Mouse (Mus musculus): ENCODE results near the gene Sprr3. TPM values are rescaled to one million over a fixed set of nuclear protein-coding genes. Genes with fewer than 3 reads are reported as not detected.

Gene Sprr3
- total RNA-seq, 2 experiments from 2014 or later, result not detected

Other genes with a start within 250 kb of the Sprr3 start
- gene Sprr2a1, start 242.9 kb downstream of the Sprr3 start, total RNA-seq (2021), result not detected
- gene Sprr2a2, start 242.8 kb downstream of the Sprr3 start, total RNA-seq (2021), result not detected
- not detected for gene Sprr2a3, start 173.3 kb downstream of the Sprr3 start, total RNA-seq (2021)
- not detected for gene Sprr2b, start 142.1 kb downstream of the Sprr3 start, total RNA-seq (2021)
- not detected for gene Sprr2d, start 119.6 kb downstream of the Sprr3 start, total RNA-seq (2021)
- gene Sprr2e, start 106.6 kb downstream of the Sprr3 start, total RNA-seq (2021), result not detected
- gene Sprr2f, start 93.5 kb downstream of the Sprr3 start, total RNA-seq (2021), result not detected
- not detected for gene Sprr2h, start 73.0 kb downstream of the Sprr3 start, total RNA-seq (2021)
- not detected for gene Sprr2i, start 50.7 kb downstream of the Sprr3 start, total RNA-seq (2021)
- gene Sprr2j-ps, start 40.6 kb downstream of the Sprr3 start, total RNA-seq (2021), result not detected
- 1 to 10 TPM; 2.7 to 3.8 TPM for gene Gm9774, start 29.3 kb downstream of the Sprr3 start, total RNA-seq (2021)
- gene Sprr2k, start 26.1 kb downstream of the Sprr3 start, total RNA-seq (2021), result not detected
- gene Sprr1b, start 19.9 kb downstream of the Sprr3 start, total RNA-seq (2021), result not detected
- not detected for gene Sprr1a, start 27.2 kb upstream of the Sprr3 start, total RNA-seq (2021)
- gene Sprr4, start 41.8 kb upstream of the Sprr3 start, total RNA-seq (2021), result not detected
- not detected for gene 2310046K23Rik, start 75.8 kb upstream of the Sprr3 start, total RNA-seq (2021)
- not detected for gene Ivl, start 115.0 kb upstream of the Sprr3 start, total RNA-seq (2021)
- gene Smcp, start 130.3 kb upstream of the Sprr3 start, total RNA-seq (2021), result not detected
- gene 2210017I01Rik, start 148.8 kb upstream of the Sprr3 start, total RNA-seq (2021), result not detected
- gene Lce6a, start 162.9 kb upstream of the Sprr3 start, total RNA-seq (2021), result not detected
- not detected for gene Lce1a1, start 189.6 kb upstream of the Sprr3 start, total RNA-seq (2021)
- not detected for gene Lce1b, start 198.2 kb upstream of the Sprr3 start, total RNA-seq (2021)
- not detected for gene Lce1a2, start 211.6 kb upstream of the Sprr3 start, total RNA-seq (2021)
- gene Lce1c, start 220.5 kb upstream of the Sprr3 start, total RNA-seq (2021), result not detected
- gene Lce1d, start 228.5 kb upstream of the Sprr3 start, total RNA-seq (2021), result not detected

Measured in gastrocnemius, postnatal 14 days (tissue).